Mouse (Mus musculus) cerebellum, adult (tissue): Measurements from ENCODE around the gene Mybpc2.

Source experiments
- ATAC-seq: cut with Nextera tagmentation; 2 replicates; pipeline ENCODE4 v1.9.2; 2017; ENCODE audit warnings: mild to moderate bottlenecking, moderate library complexity, mixed read lengths; ENCODE audit not compliant: insufficient number of reproducible peaks, low FRiP score, low TSS enrichment

Mybpc2 gene

GRCm38 (mm10) chr7:44466888-44467311 is 57.6 kb downstream of the Mybpc2 start:
- ATAC-seq = no peak

DNA sequence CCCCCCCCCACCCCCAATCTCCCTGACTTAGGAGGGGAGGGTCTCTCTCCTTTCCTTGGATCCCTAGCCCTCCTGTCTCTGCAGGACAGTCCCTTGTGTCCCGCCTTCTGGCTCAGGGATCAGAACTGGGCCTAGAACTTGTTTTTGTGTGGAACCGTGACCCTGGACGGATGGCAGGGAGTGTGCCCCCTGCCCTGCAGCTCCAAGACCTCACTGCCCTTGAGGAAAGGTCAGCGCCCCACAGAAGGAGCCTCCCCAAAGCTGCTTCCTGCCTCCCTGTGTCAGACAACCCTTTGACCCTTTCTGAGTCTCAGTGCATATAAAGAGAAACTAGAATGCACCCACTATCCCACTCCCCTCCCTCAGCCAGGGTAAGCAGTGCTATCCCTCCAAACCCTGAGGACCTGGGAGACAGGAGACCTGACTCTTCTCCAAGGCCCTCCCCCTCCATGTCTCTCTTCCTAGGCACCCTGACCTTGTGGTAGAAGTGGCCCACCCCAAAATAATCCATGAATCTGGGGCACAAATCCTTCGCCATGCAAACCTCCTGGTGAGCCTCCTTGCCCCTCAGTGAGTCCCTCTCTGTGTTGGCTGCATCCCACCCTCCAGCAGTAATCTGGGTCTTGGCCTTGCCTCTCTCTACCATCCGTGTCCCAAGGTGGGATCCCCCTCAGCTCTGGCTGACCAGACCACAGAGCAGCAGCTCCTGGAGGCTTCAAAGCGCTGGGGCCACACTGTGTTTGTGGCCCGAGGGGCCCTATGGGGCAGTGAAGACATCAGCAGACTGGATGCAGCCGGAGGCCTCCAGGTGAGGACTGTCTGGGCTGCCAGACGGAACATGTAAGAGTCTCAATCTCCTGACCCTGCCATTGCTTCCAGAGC is 58.2 kb downstream of the Mybpc2 start:
- no peak for ATAC-seq

DNA sequence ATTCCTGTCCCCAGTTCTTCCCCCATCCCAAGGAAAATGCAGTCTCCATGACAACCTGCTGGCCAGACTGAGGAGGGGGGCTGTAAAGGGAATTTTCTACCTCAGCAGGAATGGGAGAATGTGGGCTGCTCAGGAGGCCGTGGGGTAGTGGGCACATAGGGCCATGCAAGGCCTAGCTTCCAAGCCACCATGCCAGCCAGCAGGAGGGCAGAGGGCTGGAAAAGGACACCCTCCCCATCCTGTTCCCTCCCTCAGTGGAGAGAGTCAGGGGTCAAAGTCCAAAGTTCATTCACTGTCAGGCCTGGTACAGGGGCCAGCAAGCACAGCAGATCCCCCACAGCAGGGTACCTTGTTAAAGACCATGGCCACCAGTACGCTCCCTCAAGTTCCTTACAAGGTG is 59.3 kb downstream of the Mybpc2 start, which contains the start of gene Aspdh:
TSS of gene Aspdh (plus strand) at position 281 of the 400 bp plus-strand sequence.
- no peak for ATAC-seq

- ATAC-seq = peak; percentile 47; the same call in 1 of the 2 replicates
Observed at GRCm38 (mm10) chr7:44464511-44464910, 59.9 kb downstream of the Mybpc2 start.

GRCm38 (mm10) chr7:44463556-44464225 is 60.8 kb downstream of the Mybpc2 start:
- ATAC-seq = no peak

GRCm38 (mm10) chr7:44463056-44463425 is 61.4 kb downstream of the Mybpc2 start:
- no peak for ATAC-seq

- no peak for ATAC-seq
Observed at GRCm38 (mm10) chr7:44462218-44463055, 62.0 kb downstream of the Mybpc2 start.

DNA sequence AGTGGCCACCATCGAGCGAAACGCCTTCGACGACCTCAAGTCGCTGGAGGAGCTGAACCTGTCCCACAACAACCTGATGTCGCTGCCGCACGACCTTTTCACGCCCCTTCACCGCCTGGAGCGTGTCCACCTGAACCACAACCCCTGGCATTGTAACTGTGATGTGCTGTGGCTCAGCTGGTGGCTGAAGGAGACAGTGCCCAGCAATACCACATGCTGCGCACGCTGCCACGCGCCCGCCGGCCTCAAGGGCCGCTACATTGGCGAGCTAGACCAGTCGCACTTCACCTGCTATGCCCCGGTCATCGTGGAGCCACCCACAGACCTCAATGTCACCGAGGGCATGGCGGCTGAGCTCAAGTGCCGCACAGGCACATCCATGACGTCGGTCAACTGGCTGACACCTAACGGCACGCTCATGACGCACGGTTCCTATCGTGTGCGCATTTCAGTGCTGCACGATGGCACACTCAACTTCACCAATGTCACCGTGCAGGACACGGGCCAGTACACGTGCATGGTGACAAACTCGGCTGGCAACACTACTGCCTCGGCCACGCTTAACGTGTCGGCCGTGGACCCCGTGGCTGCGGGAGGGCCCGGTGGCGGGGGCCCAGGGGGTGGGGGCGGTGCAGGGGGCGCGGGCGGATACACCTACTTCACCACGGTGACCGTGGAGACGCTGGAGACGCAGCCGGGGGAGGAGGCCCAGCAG is 62.8 kb downstream of the Mybpc2 start:
- no peak for ATAC-seq

- no peak for ATAC-seq
Observed at GRCm38 (mm10) chr7:44460767-44461502, 63.5 kb downstream of the Mybpc2 start.

DNA sequence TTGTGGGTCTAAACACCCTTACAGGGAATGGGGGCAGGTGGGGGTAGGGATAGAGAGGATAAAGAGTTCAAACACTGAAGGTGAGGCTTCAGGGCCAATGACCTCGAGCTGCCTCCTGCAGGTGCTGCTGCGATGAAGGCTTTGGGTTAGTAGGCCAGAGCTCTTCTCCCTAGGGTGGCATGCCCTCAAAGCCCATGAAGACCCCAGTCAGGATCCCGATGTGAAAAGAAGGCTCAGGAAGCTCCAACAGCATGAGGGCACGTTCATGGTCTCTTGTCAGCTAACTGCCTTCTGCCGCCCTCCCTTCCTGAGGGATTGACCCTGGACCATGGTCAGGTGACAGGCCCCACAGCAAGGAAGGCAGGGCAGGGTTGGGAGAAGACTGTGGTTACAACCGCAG is 64.4 kb downstream of the Mybpc2 start:
- no peak for ATAC-seq

GRCm38 (mm10) chr7:44456302-44456701 is 68.2 kb downstream of the Mybpc2 start:
- no peak for ATAC-seq

DNA sequence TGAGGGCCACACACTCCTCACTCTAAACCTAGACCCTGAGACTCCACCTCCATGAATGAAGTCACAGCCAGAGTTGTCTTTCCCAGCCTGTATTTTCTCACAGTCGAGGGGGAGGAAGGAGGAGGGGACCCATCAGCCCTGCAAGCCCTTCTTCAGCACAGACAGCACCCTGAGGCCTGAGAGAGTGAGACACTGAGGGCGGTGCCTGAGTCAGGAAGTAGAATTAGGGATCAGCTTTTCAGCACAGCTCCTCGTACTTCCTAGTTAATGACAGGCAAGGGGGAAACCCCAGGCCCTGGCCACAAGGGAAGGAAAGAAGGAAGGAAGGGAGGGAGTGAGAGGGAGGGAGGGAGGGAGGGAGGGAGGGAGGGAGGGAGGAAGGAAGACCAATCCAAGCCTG is 71.2 kb downstream of the Mybpc2 start:
- ATAC-seq = no peak
